Mouse (Mus musculus): ENCODE results near the gene 5730596B20Rik. TPM values are rescaled to one million over a fixed set of nuclear protein-coding genes. Genes with fewer than 3 reads are reported as not detected.

The 5730596B20Rik gene
- total and polyA plus RNA-seq, 3 experiments: 0.04 to 0.41 (median 0.35) TPM

DNA sequence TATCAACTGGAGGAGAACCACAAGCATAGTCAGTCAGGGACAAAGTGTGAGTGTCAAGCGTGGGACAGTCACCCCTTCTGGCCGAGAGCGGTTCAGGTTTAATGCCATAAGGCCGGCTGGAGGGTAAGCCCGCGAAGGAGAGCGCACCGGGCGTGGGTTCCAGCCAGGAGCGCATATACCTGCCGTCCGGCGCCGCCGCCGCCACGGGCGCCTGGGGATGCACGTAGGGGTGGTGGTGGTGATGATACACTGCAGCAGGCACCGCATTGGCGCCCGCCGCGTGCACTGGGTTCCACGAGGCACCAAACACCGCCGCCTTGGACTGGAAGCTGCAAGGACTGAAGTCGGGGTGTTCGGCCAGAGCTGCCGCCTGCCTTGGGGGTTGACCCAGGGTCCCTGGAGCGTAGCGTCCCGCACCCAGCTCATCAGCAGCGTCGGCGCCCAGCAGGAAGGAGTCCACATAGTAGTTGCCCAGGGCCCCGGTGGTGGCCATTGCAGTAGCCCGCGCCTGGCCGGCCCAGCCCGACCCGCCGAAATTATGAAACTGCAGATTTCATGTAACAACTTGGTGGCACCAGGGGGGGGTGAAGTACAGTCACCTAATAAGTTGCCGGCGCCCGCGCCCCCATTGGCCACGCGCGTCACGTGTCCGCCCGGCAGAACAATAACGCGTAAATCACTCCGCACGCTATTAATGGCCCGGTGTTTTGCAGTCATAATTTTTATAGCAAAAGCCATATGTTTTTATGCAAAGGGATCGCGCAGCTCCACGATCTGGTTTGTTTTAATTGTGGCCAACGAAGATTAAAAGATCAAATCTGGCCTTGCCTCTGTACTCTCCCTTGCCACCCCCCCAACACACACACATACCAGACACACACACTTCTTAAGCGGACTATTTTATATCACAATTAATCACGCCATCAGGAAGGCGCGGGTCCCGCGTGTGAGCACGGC lies 48.6 kb downstream of the 5730596B20Rik start:
- DNase-seq: peak; percentile 62

DNA sequence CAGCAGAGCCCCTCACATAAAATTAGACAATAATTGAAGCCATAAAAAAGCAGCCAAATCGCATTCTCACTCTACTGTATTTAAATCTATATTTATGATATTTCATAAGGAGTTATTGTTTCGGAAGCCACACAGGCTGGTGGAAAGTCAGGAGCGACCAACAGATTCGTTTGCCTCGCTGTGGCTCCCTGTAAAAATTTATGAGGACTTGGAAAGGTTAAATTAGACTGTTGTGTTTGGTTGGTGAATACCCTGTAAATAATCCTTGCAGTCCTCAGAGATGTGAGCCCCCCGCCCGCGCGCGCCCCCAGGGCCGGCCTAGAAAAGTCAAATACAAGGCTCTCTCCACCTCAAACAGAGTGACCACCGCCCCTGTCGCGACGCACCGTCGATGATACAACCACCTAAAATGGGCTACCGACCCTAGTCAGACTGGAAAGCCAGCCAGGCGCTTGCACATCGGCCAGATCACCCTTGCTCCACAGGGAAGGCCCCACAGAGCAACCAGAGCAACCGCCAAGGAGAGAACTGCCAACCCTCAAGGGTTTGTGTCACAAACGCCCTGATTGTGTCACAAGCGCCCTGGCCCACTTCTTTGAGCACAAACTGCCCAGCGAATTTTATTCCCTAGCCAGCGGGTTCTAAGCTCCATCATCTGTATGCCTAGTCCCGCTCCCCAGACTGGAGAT lies 49.4 kb downstream of the 5730596B20Rik start:
- no peak for DNase-seq

DNA sequence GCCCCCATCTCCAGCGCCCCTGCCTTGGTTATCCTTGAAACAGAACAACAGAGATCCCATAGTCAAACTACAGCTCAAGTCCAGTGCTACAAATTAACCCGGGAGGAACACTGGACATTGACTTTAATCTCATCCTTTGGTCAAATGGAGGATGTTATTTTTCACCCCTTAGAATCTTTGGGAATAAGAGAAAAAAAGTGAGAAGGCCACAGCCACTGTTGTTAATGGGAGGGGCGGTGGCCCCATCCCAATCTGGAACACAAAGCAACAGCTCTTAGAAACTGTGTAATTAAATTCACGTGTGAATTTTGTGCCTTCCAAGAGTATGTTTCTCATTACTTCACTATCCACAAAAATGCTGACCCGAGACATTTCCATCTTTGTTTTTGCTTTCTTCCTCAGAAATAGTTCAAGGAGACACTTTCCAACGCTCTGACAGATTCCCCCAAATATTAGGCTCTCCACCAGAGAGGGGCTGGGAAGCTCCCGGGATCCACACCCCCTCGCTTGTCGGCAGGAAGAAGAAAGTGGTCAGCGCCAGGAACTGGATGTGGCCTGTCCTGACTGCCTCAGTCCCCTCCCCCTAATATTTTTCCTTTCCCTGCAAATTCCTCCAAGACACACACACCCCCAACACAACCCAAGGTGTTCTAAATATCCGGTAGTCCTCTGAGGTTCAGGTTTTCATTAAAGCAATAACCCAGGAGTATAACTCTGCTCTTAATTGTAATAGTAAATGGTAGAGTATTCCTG lies 50.3 kb downstream of the 5730596B20Rik start:
- DNase-seq: no peak

DNA sequence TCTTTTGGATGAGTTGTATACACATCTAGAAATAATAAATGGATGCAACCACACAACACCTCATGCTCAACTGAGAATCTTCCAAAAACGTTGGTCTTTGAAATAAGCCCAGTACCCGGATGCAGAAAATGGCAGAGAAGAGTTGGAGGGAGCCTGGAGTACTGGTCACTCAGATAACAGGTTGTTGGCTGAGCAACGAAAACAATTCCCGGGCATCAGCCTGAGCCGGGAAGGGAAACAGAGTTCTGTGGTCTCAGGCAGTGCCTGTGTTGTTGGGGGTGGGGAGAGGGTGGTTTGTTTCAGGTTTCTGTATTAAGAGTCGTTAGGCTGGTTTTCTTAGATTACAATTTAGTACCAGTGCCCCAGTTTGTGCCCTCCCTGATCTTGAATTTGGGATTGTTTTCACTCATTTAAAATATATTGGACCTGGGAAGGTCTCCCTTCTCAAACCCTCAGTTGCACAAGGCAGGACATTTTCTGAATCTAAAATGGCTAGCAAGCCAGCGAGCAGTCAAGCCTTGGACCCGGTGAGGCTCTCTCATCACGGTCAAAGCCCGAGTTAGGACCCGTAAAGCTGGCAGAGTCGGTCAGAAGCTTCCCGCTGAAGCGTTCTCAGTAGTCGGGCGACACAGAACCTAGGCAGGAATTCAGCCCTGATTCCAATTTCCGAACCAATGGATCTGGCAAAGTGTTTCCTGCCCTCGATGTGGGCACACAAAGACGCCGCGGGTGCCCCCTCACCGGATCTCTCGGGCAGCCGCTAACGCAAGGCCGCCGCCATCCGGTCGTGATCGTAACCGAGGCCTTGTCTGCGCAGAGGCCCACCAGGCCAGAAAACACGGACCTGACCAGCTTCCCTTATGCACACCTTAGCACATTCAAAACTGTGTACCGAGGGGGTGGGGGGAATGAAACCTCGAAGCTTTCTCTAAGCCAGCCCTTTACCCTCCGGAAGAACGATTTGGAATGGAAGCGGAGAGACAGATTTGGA lies 51.5 kb downstream of the 5730596B20Rik start:
- DNase-seq: no peak

DNA sequence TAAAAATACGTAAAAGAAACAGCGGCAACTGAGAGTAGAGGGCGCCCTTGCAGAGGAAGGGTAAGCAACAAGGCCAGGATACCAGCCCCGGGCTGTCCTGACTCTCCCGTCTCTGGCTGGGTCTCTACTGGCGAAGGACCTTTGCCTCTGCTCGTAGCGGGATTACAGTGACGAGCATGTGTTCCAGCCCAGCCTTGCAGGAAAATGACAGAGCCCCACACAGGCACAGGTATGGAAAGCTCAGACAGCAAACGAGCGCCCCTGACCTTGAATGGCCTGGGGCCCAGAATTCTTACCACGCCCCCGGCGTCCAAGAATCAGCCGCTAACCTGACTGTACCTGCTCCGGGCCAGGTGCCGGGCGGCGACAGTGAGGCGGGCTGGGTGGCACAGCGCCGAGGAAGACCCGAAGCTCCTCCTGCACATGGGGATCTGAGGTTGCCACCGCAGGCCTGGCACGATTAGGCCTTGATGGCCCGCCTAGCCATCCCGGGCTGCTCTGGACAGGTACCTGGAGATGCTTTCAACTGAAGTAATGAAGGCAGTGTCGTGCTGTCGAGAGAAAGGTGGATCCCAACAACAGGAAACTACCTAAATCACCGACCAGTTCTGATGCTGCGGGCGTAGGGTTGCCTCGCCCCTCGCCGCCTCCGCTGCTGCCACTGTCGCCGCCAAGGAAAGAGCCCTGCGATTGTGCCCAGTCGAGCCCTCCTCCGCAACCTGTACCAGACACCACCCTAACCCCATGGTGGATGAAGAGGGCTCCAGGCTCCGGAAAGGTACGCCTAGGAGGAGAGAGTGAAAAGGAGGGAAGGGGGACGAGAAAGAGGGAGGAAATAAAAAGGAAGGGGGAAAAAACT lies 52.5 kb downstream of the 5730596B20Rik start:
- DNase-seq: no peak

Small RNAs within 50 kb of the gene (microRNA-seq; reads per million reads assigned to microRNA genes)
- 306 to 402 reads per million in 2 experiments for gene Mir196b

Other genes starting within 250 kb of the 5730596B20Rik start
- gene Skap2, start 164.9 kb upstream of the 5730596B20Rik start, total RNA-seq (2021): 10 to 100 TPM; 45.6 to 57.5 TPM
- 2.9 and 3.5 TPM in 2 replicates for gene Skap2, start 164.9 kb upstream of the 5730596B20Rik start, polyA plus RNA-seq (2012; rRNA removed)
- under 1 TPM; 0.52 to 0.86 TPM for gene Hoxa1, start 19.2 kb upstream of the 5730596B20Rik start, total RNA-seq (2021)
- gene Hoxa1, start 19.2 kb upstream of the 5730596B20Rik start, polyA plus RNA-seq (2012; rRNA removed): 0.47 and 0.68 TPM in 2 replicates
- gene Hoxa2, start 12.7 kb upstream of the 5730596B20Rik start, total RNA-seq (2021): 1 to 10 TPM; 1.5 to 2.6 TPM
- gene Hoxa2, start 12.7 kb upstream of the 5730596B20Rik start, polyA plus RNA-seq (2012; rRNA removed): 1.1 and 1.7 TPM in 2 replicates
- 1 to 10 TPM; 2.2 to 6.3 TPM for gene Hoxa4, start 14.3 kb downstream of the 5730596B20Rik start, total RNA-seq (2021)
- 0.99 and 4.0 TPM in 2 replicates for gene Hoxa4, start 14.3 kb downstream of the 5730596B20Rik start, polyA plus RNA-seq (2012; rRNA removed)
- 10 to 100 TPM; 13.6 to 22.8 TPM for gene Hoxa5, start 27.1 kb downstream of the 5730596B20Rik start, total RNA-seq (2021)
- 12.9 and 16.3 TPM in 2 replicates for gene Hoxa5, start 27.1 kb downstream of the 5730596B20Rik start, polyA plus RNA-seq (2012; rRNA removed)
- 1 to 10 TPM; 1.9 to 4.5 TPM for gene Hoxa6, start 31.2 kb downstream of the 5730596B20Rik start, total RNA-seq (2021)
- 3.6 and 3.8 TPM in 2 replicates for gene Hoxa6, start 31.2 kb downstream of the 5730596B20Rik start, polyA plus RNA-seq (2012; rRNA removed)
- 1 to 10 TPM; 2.7 to 5.4 TPM for gene Hoxa3, start 35.8 kb downstream of the 5730596B20Rik start, total RNA-seq (2021)
- gene Hoxa3, start 35.8 kb downstream of the 5730596B20Rik start, polyA plus RNA-seq (2012; rRNA removed): 6.8 and 8.1 TPM in 2 replicates
- gene Gm28308, start 35.8 kb downstream of the 5730596B20Rik start, total RNA-seq (2021): 1 to 10 TPM in 1 of 2 experiments, not detected in 1; 1.0 TPM
- gene Gm28308, start 35.8 kb downstream of the 5730596B20Rik start, polyA plus RNA-seq (2012; rRNA removed): 1.9 and 2.5 TPM in 2 replicates
- 10 to 100 TPM; 15.3 to 30.3 TPM for gene Hoxa7, start 44.4 kb downstream of the 5730596B20Rik start, total RNA-seq (2021)
- gene Hoxa7, start 44.4 kb downstream of the 5730596B20Rik start, polyA plus RNA-seq (2012; rRNA removed): 21.3 and 26.8 TPM in 2 replicates
- gene Hoxa9, start 53.6 kb downstream of the 5730596B20Rik start, total RNA-seq (2021): 1 to 10 TPM in 1 of 2 experiments, under 1 TPM in 1; 0.75 to 1.6 TPM
- 1.7 and 3.8 TPM in 2 replicates for gene Hoxa9, start 53.6 kb downstream of the 5730596B20Rik start, polyA plus RNA-seq (2012; rRNA removed)
- gene Hoxa10, start 63.4 kb downstream of the 5730596B20Rik start, total RNA-seq (2021): not detected
- gene Hoxa10, start 63.4 kb downstream of the 5730596B20Rik start, polyA plus RNA-seq (2012; rRNA removed): 0.22 TPM in 1 of 2 replicates, not detected in the other
- gene Hoxa11, start 68.3 kb downstream of the 5730596B20Rik start, total RNA-seq (2021): not detected
- not detected in 2 replicates for gene Hoxa11, start 68.3 kb downstream of the 5730596B20Rik start, polyA plus RNA-seq (2012; rRNA removed)
- gene Hoxa13, start 83.4 kb downstream of the 5730596B20Rik start, total RNA-seq (2021): not detected
- not detected in 2 replicates for gene Hoxa13, start 83.4 kb downstream of the 5730596B20Rik start, polyA plus RNA-seq (2012; rRNA removed)
- gene Evx1, start 136.0 kb downstream of the 5730596B20Rik start, total RNA-seq (2021): under 1 TPM in 1 of 2 experiments, not detected in 1; 0.14 TPM
- not detected in 2 replicates for gene Evx1, start 136.0 kb downstream of the 5730596B20Rik start, polyA plus RNA-seq (2012; rRNA removed)

All from adrenal gland, adult 2 months (tissue).